Mouse (Mus musculus) CD4-positive, CD25-positive, alpha-beta regulatory T cell, adult 2 months (primary cell): ENCODE measurements around the gene Ralgps2.

Experiments
- DNase-seq: peaks from one replicate; pipeline ENCODE4 v3.0.0-alpha.2; 2012; ENCODE audit warnings: low read depth, low spot score

Ralgps2 gene

DNA sequence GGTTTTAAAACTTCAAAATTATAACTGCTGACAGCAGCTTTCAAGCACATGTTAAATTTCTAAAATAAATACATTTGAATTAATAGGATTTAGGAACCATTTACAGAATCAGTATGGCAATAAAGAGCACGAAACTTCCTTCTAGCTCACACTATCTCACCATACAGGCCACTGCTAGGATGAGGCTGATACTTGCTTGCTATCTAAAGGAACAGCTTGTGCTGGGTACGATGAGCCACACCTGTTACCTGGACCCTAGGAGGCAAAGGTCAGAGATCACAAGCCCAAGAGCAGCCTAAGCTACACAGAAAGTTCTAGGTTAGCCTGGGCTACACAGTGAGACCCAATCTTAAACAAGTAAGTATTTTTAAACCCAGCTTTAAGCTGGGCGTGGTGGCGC is 30.2 kb downstream of the Ralgps2 start:
- no peak for DNase-seq

DNA sequence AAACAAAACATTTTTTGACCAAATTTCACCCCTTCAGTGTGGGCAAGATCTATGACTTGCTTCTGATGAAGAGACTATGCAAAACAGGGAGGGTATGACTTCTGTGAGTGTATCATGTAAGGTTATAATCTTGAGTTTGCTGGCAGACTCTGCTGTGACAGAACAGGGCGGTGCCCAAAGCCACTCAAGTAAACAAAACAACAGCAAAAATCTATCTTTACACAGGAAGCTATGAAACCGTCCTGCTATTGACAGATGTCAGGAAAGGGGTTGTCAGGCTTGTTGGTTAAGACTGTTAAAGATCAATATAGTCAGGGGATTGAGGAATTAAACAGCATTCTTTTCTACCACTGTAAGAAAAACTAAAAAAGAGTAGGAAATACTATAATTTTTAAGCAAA is 33.8 kb downstream of the Ralgps2 start:
- DNase-seq, result no peak

DNA sequence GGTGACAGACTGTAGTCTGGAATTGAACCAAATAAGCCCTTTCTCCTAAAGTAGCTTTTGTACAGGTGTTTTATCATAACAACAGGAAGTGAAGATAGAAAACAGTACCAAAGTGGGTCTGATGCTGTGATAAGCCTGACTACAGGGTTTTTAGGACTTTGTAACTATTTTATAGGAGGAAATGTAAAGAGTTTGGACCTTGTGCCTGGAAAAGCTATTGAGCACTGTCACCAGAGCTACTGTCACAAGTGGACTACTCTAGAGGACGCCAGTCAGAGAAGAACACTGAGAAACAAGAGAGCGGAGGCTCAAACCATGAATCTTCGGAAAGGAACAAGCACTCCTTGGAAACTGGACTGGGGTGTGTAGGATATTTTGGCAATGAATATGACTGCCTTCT is 35.5 kb downstream of the Ralgps2 start:
- DNase-seq, result no peak

DNA sequence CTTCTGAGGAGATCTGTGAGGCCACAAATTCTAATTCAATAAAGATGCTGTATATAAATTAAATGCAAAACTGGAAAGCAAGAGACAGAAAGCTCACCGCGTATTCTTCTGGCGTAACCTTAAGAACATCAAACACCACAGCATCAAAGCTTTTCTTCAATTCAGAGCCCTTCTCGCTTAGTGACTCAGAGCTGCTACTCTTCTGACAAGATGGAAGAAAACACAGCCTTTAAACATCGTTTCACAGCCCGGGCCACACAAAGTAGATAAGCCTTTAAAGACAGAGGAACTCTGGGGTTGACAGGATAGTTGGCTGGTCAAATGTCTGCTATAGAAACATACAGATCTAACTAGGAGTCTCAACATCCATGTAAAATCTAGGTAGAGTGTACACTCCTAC is 37.7 kb downstream of the Ralgps2 start:
- DNase-seq, result peak; percentile 33

DNA sequence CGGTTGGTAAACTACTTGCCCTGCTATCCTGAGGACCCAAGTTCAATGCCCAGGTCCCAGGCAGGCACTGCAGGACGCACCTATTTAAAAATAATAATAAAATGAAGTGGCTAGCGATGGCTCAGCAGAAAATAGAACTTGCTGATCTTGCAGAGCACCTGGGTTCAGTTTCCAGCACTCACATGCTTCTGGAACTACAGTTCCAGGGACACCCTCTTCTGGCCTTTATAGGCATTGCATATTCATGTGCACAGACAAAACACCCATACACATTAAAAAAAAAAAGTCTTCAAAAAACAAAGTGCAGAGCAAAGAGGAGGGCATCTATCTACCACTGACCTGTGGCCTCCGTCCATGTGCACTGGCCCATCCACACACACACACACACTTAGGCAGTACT is 47.9 kb downstream of the Ralgps2 start:
- peak; percentile 16 for DNase-seq

DNA sequence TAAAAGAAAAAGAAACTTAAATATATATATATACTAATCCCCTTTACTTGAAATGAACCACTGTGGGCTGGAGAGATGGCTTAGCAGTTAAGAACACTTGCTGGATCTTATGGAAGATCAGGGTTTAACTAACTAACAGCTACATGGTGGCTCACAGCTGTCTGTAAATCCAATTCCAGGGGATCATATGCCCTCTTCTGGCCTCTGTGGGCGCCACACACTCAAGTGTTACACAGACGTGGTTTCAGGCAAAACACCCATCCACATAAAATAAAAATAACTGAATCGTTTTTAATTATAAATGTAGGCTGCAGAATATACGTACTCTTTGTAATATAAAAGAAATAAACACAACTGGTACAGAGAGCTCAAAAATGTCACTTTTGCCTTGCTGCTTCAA is 50.6 kb downstream of the Ralgps2 start:
- DNase-seq, result no peak

DNA sequence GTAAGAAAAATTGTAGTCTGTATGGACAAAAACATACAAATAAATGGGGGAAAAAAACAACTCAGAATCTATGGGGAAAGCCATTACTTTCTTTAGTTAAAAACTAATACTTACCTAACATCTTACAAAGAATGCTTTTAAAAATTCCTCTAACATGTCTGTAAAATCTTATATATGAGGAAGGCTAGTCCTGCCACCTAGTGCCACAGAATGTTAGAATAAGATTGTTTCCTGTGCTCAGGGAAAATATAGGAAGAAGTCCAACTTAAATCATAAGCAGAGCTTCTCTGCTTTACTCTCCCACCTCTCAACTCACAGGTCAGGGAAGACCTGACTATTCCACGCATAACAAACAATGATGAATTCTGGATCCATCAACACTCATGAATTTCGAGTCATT is 53.5 kb downstream of the Ralgps2 start:
- DNase-seq, result no peak

DNA sequence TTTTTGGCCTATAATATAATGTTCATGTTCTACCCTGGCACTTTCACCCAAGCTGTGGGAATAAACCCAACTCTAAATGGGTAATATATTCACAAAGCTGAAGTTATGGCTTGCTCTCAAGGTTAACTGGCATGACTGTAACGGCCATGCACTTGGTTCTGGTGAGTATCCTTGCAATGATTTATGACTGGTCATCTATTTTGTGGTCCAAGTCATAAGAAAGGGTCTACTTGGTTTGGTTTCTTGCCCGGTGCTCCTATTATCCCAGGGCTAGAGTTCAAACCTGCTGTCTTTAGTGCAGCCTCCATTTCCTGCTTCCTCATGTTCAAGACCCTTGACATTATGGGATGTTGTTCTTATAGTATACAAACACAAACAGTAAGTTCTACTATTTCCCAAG is 54.6 kb downstream of the Ralgps2 start:
- no peak for DNase-seq

DNA sequence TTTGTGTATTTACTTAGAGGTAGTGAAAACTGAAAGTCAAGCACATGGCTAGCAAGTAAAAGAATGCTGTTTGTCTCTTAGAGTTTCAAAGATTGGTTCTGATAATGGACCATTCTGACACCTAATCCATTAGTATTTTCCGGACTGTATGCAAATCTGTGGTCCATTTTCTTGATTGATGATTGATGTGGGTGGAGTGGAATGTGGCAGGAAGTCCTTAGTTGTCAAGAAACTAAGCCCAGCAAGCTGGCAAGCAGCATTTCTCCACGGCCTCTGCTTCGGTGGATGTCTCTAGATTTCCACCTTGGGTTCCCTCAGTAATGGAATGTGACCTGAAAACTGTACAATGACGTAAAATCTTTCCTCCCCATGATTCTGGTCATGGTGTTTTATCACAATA is 68.8 kb downstream of the Ralgps2 start:
- DNase-seq, result no peak

DNA sequence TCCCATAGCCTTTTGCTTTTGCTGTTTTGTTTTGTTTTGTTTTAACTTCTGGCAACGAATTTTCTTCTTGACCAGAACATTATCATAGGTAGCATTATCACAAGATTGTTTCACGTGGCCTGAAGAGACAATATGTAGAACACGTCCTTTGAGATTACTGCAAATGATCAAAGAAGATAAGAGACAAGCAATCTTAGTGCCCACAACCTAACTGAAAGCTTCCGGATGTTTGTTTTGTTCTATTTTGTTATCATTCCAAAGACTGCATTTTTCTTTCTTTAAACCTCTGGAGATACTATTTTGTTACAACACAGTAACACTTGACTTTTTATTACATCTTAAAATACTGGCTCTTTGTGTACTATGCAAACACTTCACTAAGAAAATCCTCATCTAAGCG is 69.4 kb downstream of the Ralgps2 start:
- no peak for DNase-seq

DNA sequence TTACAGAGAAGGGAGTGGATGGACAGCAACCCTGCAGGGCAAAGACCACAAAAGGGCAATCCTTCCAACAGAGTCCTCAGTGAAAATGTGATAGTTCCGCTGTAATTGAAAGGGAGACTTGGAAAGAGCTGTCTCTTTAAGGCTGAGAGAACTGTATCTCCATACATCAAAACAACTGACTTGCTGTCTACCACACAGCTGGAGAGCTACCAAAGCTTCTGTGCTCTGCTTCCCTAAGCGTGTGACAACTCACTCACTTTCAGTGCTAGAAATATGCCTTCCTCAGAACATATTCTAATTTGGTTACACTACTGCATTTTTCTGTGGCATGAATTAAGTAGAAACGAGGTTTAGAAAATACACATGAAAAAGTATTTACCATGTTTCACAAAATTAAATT is 75.2 kb downstream of the Ralgps2 start:
- no peak for DNase-seq

DNA sequence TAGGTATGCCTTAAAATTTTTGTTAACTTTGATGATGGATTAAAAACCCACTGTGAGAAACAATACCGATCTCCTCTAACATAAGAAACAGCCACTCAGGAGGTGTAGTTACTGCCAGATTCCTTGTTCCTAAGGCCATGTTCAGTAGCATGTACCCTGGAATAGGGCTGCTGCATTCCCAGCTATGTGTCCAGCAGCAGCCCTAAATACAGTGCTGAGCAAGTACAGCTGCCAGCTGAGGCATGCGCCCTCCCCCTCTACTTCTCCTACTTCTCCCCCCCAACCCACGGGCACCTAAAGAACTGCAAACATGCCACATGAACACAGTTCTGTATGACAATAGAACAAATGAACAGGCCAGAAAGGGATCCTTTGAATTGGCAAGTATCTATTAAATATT is 75.7 kb downstream of the Ralgps2 start:
- no peak for DNase-seq

DNA sequence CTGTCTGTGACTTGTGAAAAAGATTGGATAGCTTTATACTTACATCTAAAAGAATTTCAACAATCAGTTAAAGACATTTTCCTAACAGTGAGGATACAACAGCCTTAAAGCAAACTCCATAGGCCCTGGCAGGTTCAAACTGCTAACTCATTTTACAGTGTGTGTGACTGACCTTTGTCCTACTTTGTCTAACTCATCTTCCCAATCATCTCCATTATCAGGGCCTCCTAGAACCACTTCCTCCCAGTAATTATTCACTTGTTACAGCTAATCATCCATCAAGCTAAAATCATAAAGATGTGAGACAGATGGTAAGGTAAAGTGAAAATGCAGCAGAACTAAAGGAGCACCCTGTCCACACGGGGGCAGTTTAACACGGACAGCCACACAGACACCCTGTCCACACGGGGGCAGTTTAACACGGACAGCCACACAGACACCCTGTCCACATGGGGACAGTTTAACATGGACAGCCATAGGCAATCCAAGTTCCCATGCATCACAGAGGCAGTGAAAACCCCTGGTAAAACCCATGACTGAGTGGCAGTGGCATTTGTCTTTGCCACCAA is 77.9 kb downstream of the Ralgps2 start:
- DNase-seq, result peak; percentile 10

DNA sequence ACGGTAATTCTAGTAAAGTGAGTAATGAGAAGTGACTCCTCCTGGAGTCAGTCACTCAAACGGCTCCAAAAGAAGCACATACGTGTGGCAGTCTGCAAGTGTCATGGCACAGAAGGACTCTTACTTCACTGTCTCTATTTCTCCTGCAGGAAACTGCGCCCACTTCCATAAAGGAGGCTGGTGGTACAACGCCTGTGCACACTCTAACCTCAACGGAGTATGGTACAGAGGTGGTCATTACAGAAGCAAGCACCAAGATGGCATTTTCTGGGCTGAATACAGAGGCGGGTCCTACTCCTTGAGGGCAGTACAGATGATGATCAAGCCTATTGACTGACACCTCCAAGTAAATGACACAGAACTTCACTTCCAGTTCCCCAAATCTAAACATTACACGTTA is 79.2 kb downstream of the Ralgps2 start:
- no peak for DNase-seq

DNA sequence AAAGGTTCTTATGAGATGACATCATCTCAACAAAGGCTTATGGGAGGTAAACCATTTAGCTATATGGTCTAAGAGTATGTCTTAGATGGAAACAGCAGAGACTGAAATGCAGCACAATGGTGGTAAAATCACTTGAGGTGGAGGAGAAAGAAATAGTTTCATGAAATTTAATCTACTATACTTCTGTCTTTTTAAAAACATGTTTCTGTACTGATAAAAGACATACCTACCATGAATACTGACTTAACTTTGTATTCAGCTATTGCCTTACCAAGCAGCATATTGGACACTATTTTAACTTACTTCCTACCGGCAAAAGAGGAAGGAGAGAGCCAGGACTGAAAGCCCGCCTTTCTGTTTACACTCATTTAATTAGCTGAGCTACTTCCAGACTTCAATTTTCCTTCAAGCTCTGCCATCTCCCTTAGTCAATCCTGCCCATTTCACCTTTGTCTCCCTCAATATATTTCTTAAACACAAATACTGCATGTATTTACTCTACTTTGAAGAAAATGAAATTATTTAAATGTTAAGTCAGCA is 79.6 kb downstream of the Ralgps2 start:
- no peak for DNase-seq

DNA sequence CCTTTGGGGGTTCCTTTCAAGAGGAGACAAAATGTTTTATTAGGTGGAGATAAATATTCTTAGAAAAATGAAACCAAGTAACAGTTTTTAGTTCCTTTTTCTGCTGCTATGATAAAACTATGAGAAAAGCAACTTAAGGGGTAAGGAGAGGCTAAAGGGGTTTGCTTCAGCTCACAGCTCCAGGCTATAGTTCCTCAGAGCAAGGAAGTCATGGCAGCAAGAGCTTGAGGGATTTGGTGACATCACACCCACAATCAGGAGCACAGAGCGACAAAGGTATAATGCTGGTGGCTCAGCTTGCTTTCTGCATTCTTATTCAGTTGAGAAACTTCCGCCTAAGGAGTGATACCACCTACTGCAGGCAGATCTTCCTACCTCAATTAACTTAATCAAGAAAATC is 80.3 kb downstream of the Ralgps2 start:
- DNase-seq, result no peak

DNA sequence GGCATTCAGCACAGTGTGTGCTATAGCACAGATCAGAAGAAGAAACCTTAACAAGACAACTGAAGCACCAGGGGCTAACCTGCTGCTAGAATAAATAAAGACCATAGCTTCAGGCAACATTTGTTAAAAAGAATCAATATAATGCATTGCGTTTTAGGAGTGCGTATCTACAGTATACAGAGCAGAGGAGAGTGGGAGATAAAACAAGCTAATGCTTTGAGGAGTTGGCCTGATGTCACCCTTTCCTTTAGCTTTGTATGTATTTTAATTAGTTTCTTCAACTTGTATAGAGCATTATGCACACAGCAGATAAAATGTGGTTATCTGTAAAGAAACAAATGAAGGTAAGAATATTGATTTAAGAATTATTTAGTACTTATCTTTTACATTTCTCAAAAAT is 82.8 kb downstream of the Ralgps2 start:
- no peak for DNase-seq

DNA sequence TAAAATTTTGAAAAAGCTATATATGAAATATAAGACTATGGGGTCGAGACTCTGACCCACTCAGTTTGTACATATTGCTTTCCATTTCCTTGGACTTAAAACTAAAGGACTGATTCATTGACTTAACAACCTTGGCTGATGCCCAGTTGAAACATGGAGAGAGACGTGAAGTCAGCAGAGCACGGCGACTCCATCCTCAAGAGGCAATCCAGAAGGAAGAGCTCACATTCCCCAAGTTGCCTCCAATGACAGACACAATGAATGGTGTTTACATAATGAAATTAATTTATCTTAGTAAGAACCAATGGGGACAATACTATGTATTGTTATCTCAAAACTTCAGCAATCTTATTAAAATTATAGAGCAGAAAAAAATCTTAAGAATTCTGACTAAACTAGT is 84.9 kb downstream of the Ralgps2 start:
- DNase-seq, result no peak

DNA sequence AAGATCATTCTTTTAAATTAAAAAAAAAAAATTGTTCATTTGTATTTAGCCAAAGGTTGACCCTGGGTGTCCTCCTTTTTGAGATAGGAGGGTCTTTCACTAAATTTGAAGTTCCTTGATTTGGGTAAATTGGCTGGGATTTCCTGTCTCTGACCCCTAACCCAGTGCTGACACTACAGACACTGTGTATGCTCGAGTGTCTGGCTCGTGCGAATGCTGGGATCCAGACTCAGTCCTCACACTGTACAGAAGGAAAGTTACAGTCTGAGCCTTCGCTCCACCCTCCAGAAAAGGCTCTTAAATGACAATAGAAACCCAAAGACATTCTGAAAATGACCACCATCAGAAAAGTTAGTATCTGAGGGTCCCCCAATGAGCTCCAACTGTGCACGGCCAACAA is 86.6 kb downstream of the Ralgps2 start:
- no peak for DNase-seq

DNA sequence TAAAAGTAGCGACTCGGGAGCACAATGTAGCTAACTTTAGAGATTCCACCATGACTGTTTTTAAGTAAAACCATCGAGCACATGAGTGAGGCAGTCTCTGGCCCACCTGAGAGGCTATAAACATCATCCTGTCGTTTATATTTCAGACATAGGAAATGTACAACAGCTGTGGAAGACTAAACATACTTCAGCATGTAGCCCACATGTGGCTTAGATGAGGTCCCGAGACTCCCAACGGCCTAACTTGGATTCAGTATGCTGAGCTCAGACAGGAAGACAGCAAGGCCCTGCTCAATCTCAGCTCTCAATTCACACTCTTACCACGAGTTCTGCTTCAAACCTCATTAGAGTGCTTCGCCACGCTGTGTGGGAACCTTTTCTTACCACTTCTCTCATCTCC is 87.0 kb downstream of the Ralgps2 start:
- DNase-seq, result no peak

DNA sequence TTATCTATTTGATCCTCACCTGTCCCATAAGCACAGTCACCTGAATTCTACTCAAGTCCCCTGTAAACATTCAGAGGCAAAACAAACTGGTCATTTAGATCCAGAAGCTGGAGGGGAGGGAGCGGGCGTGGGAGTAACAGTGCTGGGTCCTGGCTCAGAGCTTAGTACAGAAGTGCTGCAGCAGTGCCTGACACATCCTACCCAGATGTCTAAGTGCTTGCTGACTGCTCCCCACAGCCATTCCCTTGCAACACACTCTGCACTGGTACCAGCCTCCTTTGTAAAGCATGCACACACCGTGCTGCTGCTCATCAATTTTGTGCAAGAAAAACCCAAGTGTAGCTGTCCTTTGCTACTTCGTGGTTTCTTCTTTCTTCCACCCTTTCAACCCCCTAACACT is 92.3 kb downstream of the Ralgps2 start:
- DNase-seq, result no peak

DNA sequence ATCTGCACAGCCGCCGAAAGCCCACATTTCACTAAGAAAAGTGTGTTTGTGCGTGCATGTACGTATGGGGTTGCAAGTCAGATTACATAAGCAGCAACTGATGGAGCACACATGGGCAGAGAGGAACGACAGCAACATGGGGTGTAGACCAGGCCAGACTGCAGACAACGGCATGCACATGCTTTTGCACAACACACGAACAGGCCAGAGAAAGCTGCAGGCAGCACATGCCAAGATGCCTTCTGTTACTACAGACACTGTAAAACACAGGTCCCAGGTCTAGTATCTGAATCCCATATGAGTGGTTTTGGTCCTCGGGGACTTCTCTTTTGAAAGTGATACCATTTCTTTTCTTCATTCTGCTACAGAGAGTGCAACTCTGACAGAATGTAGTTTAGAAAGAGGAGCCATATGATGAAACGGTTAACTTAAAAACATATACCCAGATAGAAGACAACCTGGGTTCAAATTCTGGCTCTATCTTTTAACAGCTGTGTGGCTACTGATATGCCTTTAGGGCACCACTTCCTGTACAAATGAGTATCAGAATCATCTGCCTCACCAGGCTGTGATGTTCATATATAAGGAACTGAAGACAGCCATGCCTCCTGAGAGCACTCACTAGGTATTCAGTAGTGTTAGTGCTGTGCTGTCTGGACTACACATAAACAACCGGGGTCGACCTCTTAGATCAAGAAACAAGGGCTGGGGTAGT is 97.6 kb downstream of the Ralgps2 start:
- DNase-seq, result no peak

DNA sequence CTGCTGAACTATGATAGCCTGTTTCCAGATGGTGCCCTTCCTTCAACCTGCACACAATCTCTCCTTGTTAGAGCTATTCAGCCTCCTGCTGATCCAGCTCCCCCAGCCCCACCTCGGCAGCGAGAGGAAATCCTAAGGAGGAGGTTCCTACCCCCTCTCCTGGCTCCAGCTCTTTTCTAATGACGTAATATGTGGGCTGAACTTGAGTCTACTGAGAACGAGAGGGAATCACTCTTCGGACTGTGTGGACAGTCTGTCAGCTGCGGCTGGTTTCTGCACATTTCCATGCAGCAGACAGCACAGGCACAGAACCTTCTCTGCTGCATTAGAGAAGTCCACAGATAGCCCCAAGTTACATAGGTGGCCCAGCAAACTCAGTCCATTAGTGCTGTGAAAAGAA is 100.7 kb downstream of the Ralgps2 start:
- DNase-seq, result no peak

DNA sequence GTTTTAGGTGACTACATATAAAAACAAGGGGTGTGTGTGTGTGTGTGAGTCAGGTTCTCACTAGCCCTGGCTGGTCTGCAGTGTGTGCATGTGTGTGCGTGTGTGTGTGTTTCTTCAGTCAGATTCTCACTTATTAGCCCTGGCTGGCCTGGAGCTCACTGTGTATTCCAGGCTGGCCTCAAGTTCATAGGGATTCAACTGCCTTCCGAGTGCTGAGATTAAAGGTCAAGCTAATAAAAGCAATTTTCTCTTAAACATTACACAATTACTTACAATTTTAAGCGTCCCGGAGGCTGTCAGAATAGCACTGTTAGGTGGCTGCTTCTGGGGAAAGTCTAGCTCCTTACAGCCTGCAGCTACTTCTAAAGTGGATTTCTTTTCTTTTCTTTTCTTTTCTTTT is 101.2 kb downstream of the Ralgps2 start, which contains the start of gene Angptl1:
Gene Angptl1, plus strand, starts transcription at position 386 of the 400 bp plus-strand sequence.
- no peak for DNase-seq
